Mouse (Mus musculus): ENCODE measurements at regions not wholly inside any gene's neighbourhood (a gene's known extent, or its start where the extent isn't known, plus 50 kb on each side); places are given as distances from the start of the nearest gene placed in this dataset.
A peak's percentile ranks its signal among the peaks of the same experiment; 100 is the strongest.

GRCm38 (mm10) chr10:7293203-7293602 lies 81.2 kb upstream of the Cnksr3 start:
- Histone ChIP-seq H3K4me3 (no peak overlapping the region), H3K4me1 (no peaks in the 10 kb centered on the region), H3K36me3 (no peaks in the 10 kb centered on the region), H3K4me2 (replicated peaks) (no peak overlapping the region), H3K9me3 (replicated peaks) (no peaks in the 10 kb centered on the region), H3K9ac (no peak overlapping the region), H3K27me3 (no peaks in the 10 kb centered on the region), H3K27ac (no peak overlapping the region)
- WGBS, result 71% methylated on average over 5 of the region's 5 CpGs
- ATAC-seq (ENCODE audit: low FRiP score), result no peak

GRCm38 (mm10) chr10:7289773-7290411 lies 77.9 kb upstream of the Cnksr3 start:
- 82% methylated on average over 10 of the region's 10 CpGs for WGBS
- no peaks in the 10 kb centered on the region for H3K4me1 ChIP-seq
- H3K27ac ChIP-seq, result no peak overlapping the region
- H3K4me2 ChIP-seq (replicated peaks), result no peak overlapping the region
- ATAC-seq (ENCODE audit: low FRiP score), result no peak
- H3K9me3 ChIP-seq (replicated peaks), result no peaks in the 10 kb centered on the region
- no peak overlapping the region for H3K9ac ChIP-seq
- no peaks in the 10 kb centered on the region for H3K27me3 ChIP-seq
- no peaks in the 10 kb centered on the region for H3K36me3 ChIP-seq
- H3K4me3 ChIP-seq, result no peak overlapping the region

- 95% methylated on average over 7 of the region's 7 CpGs for WGBS
- no peak overlapping the region for H3K9ac ChIP-seq
- H3K36me3 ChIP-seq, result no peaks in the 10 kb centered on the region
- no peaks in the 10 kb centered on the region for H3K4me1 ChIP-seq
- no peaks in the 10 kb centered on the region for H3K27me3 ChIP-seq
- no peaks in the 10 kb centered on the region for H3K9me3 ChIP-seq (replicated peaks)
- no peak overlapping the region for H3K27ac ChIP-seq
- H3K4me3 ChIP-seq, result no peak overlapping the region
- ATAC-seq (ENCODE audit: low FRiP score), result no peak
- no peak overlapping the region for H3K4me2 ChIP-seq (replicated peaks)
These were observed 73.3 kb upstream of the Cnksr3 start for GRCm38 (mm10) chr10:7285112-7285905.

GRCm38 (mm10) chr10:7280429-7280828 lies 68.4 kb upstream of the Cnksr3 start:
- Histone ChIP-seq H3K4me2 (replicated peaks) (no peak overlapping the region), H3K9me3 (replicated peaks) (no peaks in the 10 kb centered on the region), H3K27ac (no peak overlapping the region), H3K4me3 (no peak overlapping the region), H3K9ac (no peak overlapping the region), H3K4me1 (no peaks in the 10 kb centered on the region), H3K27me3 (no peaks in the 10 kb centered on the region), H3K36me3 (no peaks in the 10 kb centered on the region)
- 96% methylated on average over 2 of the region's 2 CpGs for WGBS
- no peak for ATAC-seq (ENCODE audit: low FRiP score)

- no peak overlapping the region for H3K9ac ChIP-seq
- no peak for ATAC-seq (ENCODE audit: low FRiP score)
- H3K9me3 ChIP-seq (replicated peaks), result no peaks in the 10 kb centered on the region
- no peak overlapping the region for H3K4me3 ChIP-seq
- H3K27me3 ChIP-seq, result no peaks in the 10 kb centered on the region
- no peak overlapping the region for H3K27ac ChIP-seq
- H3K4me1 ChIP-seq, result no peaks in the 10 kb centered on the region
- no peaks in the 10 kb centered on the region for H3K36me3 ChIP-seq
- no peak overlapping the region for H3K4me2 ChIP-seq (replicated peaks)
- 59% methylated on average over 5 of the region's 5 CpGs for WGBS
These were observed 66.8 kb upstream of the Cnksr3 start for GRCm38 (mm10) chr10:7278820-7279219.

GRCm38 (mm10) chr10:7275357-7275756 lies 63.3 kb upstream of the Cnksr3 start:
- no peak overlapping the region for H3K4me3 ChIP-seq
- 80% methylated on average over 6 of the region's 6 CpGs for WGBS
- H3K4me2 ChIP-seq (replicated peaks), result no peak overlapping the region
- H3K27me3 ChIP-seq, result no peaks in the 10 kb centered on the region
- no peaks in the 10 kb centered on the region for H3K36me3 ChIP-seq
- H3K9me3 ChIP-seq (replicated peaks), result no peaks in the 10 kb centered on the region
- H3K27ac ChIP-seq, result no peak overlapping the region
- ATAC-seq (ENCODE audit: low FRiP score), result no peak
- no peak overlapping the region for H3K9ac ChIP-seq
- H3K4me1 ChIP-seq, result no peaks in the 10 kb centered on the region

- 85% methylated on average over 7 of the region's 7 CpGs for WGBS
- no peak overlapping the region for H3K4me2 ChIP-seq (replicated peaks)
- no peak for ATAC-seq (ENCODE audit: low FRiP score)
These were observed 62.4 kb upstream of the Cnksr3 start for GRCm38 (mm10) chr10:7274422-7274821.

GRCm38 (mm10) chr10:7271156-7271555 lies 59.1 kb upstream of the Cnksr3 start:
- H3K27me3 ChIP-seq, result no peaks in the 10 kb centered on the region
- 76% methylated on average over 5 of the region's 5 CpGs for WGBS

More at GRCm38 (mm10) chr10:7274422-7274821, 62.4 kb upstream of the Cnksr3 start:
- no peaks in the 10 kb centered on the region for H3K27me3 ChIP-seq
- H3K9me3 ChIP-seq (replicated peaks), result no peaks in the 10 kb centered on the region
- H3K4me1 ChIP-seq, result no peaks in the 10 kb centered on the region
- no peak overlapping the region for H3K27ac ChIP-seq
- no peak overlapping the region for H3K4me3 ChIP-seq
- no peak overlapping the region for H3K9ac ChIP-seq
- H3K36me3 ChIP-seq, result no peaks in the 10 kb centered on the region

GRCm38 (mm10) chr10:7268386-7269033 lies 56.5 kb upstream of the Cnksr3 start:
- Histone ChIP-seq H3K27ac (no peak overlapping the region), H3K27me3 (no peaks in the 10 kb centered on the region), H3K4me1 (peaks cover 6% of the 10 kb centered on the region), H3K36me3 (no peaks in the 10 kb centered on the region), H3K9ac (no peak overlapping the region), H3K4me3 (no peak overlapping the region), H3K4me2 (replicated peaks) (no peak overlapping the region), H3K9me3 (replicated peaks) (no peaks in the 10 kb centered on the region)
- WGBS, result 78% methylated on average over 9 of the region's 9 CpGs
- ATAC-seq (ENCODE audit: low FRiP score), result no peak

More at GRCm38 (mm10) chr10:7271156-7271555, 59.1 kb upstream of the Cnksr3 start:
- Histone ChIP-seq H3K9ac (no peak overlapping the region), H3K9me3 (replicated peaks) (no peaks in the 10 kb centered on the region), H3K4me2 (replicated peaks) (no peak overlapping the region), H3K27ac (no peak overlapping the region), H3K36me3 (no peaks in the 10 kb centered on the region), H3K4me3 (no peak overlapping the region), H3K4me1 (no peaks in the 10 kb centered on the region)
- ATAC-seq (ENCODE audit: low FRiP score), result no peak

- 88% methylated on average over 4 of the region's 4 CpGs for WGBS
- Histone ChIP-seq H3K9ac (no peak overlapping the region), H3K36me3 (no peaks in the 10 kb centered on the region), H3K27ac (no peak overlapping the region), H3K4me2 (replicated peaks) (no peak overlapping the region), H3K27me3 (no peaks in the 10 kb centered on the region), H3K4me3 (no peak overlapping the region), H3K4me1 (peaks cover 6% of the 10 kb centered on the region), H3K9me3 (replicated peaks) (no peaks in the 10 kb centered on the region)
- ATAC-seq (ENCODE audit: low FRiP score), result no peak
These were observed 55.9 kb upstream of the Cnksr3 start for GRCm38 (mm10) chr10:7267903-7268302.

- Histone ChIP-seq H3K27me3 (no peaks in the 10 kb centered on the region), H3K27ac (no peak overlapping the region), H3K4me3 (no peak overlapping the region), H3K4me1 (peaks cover 6% of the 10 kb centered on the region), H3K4me2 (replicated peaks) (no peak overlapping the region), H3K36me3 (no peaks in the 10 kb centered on the region), H3K9ac (no peak overlapping the region), H3K9me3 (replicated peaks) (no peaks in the 10 kb centered on the region)
- 79% methylated on average over 4 of the region's 4 CpGs for WGBS
- no peak for ATAC-seq (ENCODE audit: low FRiP score)
These were observed 55.1 kb upstream of the Cnksr3 start for GRCm38 (mm10) chr10:7267106-7267505.

- peak; percentile 61 for ATAC-seq (ENCODE audit: low FRiP score)
- H3K4me1 ChIP-seq, result peaks cover 6% of the 10 kb centered on the region
- no peak overlapping the region for H3K27ac ChIP-seq
These were observed 53.4 kb upstream of the Cnksr3 start for GRCm38 (mm10) chr10:7265412-7265811.

More at GRCm38 (mm10) chr10:7265412-7265811, 53.4 kb upstream of the Cnksr3 start:
- H3K36me3 ChIP-seq, result no peaks in the 10 kb centered on the region
- H3K9ac ChIP-seq, result no peak overlapping the region
- H3K4me3 ChIP-seq, result no peak overlapping the region
- H3K4me2 ChIP-seq (replicated peaks), result no peak overlapping the region
- H3K9me3 ChIP-seq (replicated peaks), result no peaks in the 10 kb centered on the region
- WGBS, result 30% methylated on average over 9 of the region's 9 CpGs
- H3K27me3 ChIP-seq, result no peaks in the 10 kb centered on the region

Data from hindbrain, embryonic 12.5 days (tissue).